Mouse (Mus musculus): ENCODE results near the gene Gsto2.
A peak's percentile ranks its signal among the peaks of the same experiment; 100 is the strongest.

Gene Gsto2

GRCm38 (mm10) chr19:47857957-47858942 is 7.1 kb upstream of the Gsto2 start:
- DNase-seq (ENCODE audit: low read depth, low spot score) = no peak

DNA sequence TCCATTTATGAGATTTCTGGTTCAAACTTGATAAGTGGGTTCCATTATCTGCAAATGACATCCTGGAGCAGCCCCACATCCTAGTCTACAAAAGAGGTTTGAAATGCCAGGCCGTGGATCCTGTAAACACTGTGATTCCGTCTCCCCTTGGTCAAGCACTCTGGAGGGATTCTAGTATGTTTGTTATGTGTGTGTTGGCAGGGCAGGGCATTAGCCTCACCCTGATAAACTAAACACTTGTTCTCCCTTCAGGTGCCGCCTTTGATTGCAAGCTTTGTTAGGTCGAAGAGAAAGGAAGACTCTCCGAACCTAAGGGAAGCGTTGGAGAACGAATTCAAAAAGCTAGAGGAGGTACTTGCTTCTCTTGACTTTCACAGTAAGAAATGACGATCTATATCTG is 6.2 kb upstream of the Gsto2 start:
- no peak for DNase-seq (ENCODE audit: low read depth, low spot score)

GRCm38 (mm10) chr19:47862581-47862980 is 2.8 kb upstream of the Gsto2 start:
- DNase-seq (ENCODE audit: low read depth, low spot score) = no peak

GRCm38 (mm10) chr19:47864051-47864450 is 1.3 kb upstream of the Gsto2 start:
- no peak for DNase-seq (ENCODE audit: low read depth, low spot score)

DNA sequence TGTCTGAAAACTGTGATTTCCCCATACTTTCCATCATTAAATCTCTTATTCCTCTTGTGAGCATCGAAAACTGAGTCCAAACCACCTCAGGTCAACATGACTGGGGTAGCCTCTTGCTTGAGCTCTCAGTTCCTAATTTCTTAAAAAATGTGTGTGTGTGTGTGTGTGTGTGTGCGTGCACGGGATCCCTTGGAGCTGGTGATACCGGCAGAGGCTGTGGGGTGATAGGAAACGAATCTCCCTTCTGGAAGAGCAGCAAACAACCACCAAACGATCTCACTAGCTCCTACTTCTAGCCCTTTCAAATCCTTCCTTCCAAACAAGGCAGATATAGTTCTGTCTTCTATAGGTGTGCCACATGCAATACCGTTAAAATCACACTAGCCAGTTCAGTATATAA is 613 bp upstream of the Gsto2 start:
- DNase-seq (ENCODE audit: low read depth, low spot score) = no peak

DNA sequence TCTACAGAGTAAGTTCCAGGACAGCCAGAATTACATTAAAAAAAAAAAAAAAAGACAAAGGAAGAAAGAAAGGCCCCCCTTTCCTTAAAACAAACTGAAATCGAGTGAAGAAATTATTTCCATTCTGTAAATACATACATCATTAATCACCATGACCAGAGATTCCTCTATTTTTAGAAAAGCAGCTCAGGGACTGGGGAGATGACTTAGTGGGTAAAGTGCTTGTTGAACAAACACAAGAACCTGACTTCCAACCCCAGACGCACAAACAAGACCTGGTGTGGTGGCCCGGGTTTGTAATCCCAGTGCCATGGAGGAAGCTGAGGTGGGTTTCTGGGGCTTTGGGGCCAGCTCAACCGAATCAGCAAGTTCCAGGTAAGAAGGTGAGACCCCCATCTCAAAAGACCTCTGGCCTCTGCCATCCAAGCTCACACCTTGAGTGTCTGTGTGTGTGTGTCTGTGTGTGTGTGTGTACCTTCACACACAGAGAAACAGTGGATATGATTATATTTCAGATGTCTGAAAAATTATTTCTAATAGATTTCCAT is 2.4 kb downstream of the Gsto2 start:
- no peak for DNase-seq (ENCODE audit: low read depth, low spot score)

DNA sequence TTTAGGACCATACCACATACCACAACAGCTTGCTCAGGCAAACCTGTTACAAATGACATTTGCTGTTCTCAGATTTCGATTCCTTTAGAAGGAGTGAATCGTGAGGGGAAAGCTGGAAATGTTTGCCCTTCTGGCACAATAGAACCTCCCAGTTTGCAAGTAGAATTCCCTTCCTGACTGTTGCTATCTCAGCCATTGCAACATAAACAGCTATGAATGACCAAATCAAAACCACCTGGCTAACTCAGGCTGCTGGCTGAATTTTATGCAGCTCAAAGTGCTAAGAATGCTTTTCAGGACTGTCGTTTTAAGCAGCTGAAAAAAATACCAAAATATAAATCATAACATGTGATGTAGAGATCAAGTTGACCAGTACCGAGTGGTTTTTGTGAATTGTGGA is 3.6 kb downstream of the Gsto2 start:
- DNase-seq (ENCODE audit: low read depth, low spot score) = no peak

GRCm38 (mm10) chr19:47869516-47869915 is 4.2 kb downstream of the Gsto2 start:
- no peak for DNase-seq (ENCODE audit: low read depth, low spot score)

- DNase-seq (ENCODE audit: low read depth, low spot score) = no peak
Observed at GRCm38 (mm10) chr19:47870102-47870666, 4.8 kb downstream of the Gsto2 start.

DNA sequence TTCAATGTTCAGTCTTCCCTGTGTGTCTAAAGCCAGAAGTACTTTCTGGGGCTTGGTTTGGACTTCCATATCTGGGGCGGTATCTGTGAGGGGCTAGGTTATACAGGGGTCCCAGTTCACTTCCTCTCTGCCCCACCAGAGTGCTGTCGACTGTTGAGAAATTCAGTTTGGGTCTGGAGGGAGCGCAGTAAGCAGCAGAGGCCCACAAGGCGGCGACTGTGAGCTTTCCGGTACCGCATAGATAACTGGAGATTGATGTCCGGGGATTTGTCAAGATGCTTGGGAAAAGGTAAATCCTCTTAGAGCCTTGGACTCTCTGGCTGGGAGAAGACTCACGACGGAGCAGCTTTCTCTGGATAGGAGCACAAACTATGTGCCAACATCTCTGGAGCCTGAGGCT is 6.2 kb downstream of the Gsto2 start:
- no peak for DNase-seq (ENCODE audit: low read depth, low spot score)

- DNase-seq (ENCODE audit: low read depth, low spot score) = no peak
Observed at GRCm38 (mm10) chr19:47876252-47876651, 10.9 kb downstream of the Gsto2 start.

DNA sequence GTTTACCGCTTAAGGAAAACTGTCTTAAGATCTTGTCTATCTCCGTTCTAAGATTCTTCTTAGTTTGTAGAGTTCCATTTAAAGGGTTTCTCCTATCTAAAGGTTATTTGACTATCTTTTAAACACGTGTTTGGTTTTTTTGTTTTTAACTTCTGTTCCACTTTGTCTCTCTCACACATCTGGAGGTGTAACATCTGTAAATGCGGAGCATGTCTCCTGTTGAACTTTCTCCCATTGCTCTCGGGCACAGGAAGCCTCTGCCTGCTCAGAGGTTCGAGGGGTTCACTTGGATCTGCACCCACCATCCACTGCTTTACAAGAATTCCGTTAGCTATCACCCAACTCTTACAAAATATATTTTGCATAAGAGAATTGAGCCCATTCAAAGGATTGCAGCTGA is 16.2 kb downstream of the Gsto2 start:
- no peak for DNase-seq (ENCODE audit: low read depth, low spot score)

GRCm38 (mm10) chr19:47882151-47882881 is 17.0 kb downstream of the Gsto2 start:
- peak; percentile 76 for DNase-seq (ENCODE audit: low read depth, low spot score)

GRCm38 (mm10) chr19:47882882-47883254 is 17.5 kb downstream of the Gsto2 start:
- DNase-seq (ENCODE audit: low read depth, low spot score) = no peak

GRCm38 (mm10) chr19:47884296-47885085 is 19.2 kb downstream of the Gsto2 start:
- DNase-seq (ENCODE audit: low read depth, low spot score) = no peak

DNA sequence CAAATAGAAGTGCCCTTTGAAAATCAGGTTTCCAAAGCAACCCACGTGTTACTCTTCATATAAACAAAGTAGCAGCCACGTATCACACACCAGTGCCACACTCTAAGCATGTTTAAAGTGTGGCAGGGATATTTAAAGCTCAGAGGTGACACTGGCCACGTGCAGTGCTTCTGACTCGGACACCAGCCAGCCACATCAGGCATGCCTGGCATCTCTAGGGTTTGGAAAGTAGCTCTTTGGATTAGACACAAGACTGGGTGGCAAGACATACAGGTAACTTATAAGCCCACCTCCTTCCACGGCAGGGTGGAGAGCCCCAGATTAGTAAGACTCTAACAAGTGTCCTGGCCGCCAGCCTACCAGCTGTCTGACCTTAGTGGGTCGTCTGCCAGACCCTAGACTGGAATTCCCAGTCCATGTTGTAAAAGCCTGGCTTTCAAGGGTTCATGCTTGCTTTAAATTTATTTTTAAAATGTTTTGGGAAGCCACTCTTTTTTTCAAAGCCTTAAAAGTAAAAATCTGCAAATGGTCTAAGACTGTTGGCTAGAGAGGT is 19.9 kb downstream of the Gsto2 start:
- no peak for DNase-seq (ENCODE audit: low read depth, low spot score)

GRCm38 (mm10) chr19:47885886-47886285 is 20.6 kb downstream of the Gsto2 start:
- DNase-seq (ENCODE audit: low read depth, low spot score) = no peak

- peak; percentile 51 for DNase-seq (ENCODE audit: low read depth, low spot score)
Observed at GRCm38 (mm10) chr19:47886617-47887016, 21.3 kb downstream of the Gsto2 start.

- no peak for DNase-seq (ENCODE audit: low read depth, low spot score)
Observed at GRCm38 (mm10) chr19:47887417-47887816, 22.1 kb downstream of the Gsto2 start.

GRCm38 (mm10) chr19:47888037-47888436 is 22.7 kb downstream of the Gsto2 start:
- DNase-seq (ENCODE audit: low read depth, low spot score) = no peak
